Mouse (Mus musculus) T-helper 2 cell (primary cell): Measurements from ENCODE around the gene Krtcap3.
"Not testable (repeated sequence)": the region's sequence is repeated elsewhere in the genome, so short reads cannot be mapped to it uniquely, and the experiment has no call there.

Experiments used
- in situ Hi-C: fragments of 300-600 bp; cut with MboI, MseI; formaldehyde crosslinking; loops from one replicate; pipeline ENCODE4 v1.15.1; 2025; ENCODE audit warnings: high pct_unique_total_duplicates

Gene Krtcap3

DNA sequence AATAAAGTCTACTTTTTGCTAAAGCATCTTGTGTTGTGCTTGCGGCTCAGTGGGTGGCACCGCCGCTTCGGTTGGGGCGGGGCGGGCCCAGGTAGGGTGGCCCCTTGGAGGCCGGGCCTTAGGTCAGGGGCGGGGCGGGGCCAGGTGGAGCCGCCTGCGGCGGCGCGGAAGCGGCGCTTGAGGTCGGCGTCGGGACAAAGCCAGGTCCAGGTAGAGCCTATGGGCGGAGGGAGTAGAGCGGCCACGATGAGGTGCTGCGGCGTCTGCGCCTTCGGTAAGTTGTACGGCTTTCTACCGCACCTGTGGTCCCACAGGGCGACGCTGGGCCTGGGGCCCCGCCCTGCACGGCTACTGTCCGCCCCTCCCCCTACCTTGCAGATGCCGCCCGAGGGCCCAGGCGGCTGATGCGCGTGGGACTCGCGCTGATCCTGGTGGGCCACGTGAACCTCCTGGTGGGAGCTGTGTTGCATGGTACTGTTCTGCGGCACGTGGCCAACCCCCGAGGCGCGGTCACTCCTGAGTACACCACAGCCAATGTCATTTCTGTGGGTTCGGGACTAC is at the start of gene Krtcap3:
Krtcap3 (plus strand) TSS at position 151 of the 561 bp plus-strand sequence.
- in situ Hi-C loops = no loop called here

- in situ Hi-C loops = no loop called here
These were observed 49.5 kb upstream of the Krtcap3 start, which contains the start of gene Zfp513 for GRCm38 (mm10) chr5:31201742-31202590. Gene Zfp513 (minus strand): TSS chr5:31202303.

DNA sequence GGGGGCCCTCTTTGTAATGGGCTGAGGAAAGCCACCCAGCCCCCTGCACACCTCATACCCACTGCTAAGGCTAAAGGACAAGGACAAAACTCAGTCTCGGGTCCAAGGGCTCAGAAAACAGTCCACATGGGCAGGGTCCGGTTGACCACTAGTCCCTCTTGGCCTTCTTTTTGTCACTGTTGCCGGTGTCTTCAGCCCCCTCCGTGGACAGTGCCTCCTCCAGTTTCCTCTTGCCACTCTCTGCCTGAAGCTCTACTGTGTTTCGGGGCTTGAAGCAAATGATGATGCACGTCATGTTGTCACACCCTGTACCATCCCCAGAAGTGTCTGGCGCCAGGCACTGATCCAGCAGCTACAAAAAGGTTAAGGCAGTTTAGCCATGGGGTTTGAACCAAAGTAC is 48.6 kb upstream of the Krtcap3 start:
- in situ Hi-C loops = no loop called here

- in situ Hi-C loops = no loop called here
These were observed 47.6 kb upstream of the Krtcap3 start for GRCm38 (mm10) chr5:31203866-31204265.

DNA sequence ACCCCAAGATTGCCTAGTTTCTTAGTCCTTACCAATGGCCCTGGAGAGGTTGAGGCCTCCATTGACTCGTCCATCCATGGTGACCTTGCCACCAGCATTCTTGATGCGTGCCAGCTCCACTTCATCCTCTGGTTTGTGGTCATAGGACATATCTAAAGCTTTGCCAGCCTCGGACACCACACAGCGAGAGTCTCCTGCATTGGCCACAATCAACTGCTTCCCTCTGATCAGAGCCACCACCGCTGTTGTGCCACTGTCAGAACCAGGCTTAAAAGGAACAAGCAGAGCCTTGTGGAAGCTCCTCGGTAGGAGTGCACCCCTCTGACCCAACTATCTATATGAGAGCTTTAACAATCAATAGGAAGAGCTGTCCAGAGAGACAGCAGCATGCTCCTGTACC is 47.1 kb upstream of the Krtcap3 start:
- in situ Hi-C loops = no loop called here

- in situ Hi-C loops = not testable (repeated sequence)
These were observed 34.9 kb upstream of the Krtcap3 start for GRCm38 (mm10) chr5:31216554-31216953.

DNA sequence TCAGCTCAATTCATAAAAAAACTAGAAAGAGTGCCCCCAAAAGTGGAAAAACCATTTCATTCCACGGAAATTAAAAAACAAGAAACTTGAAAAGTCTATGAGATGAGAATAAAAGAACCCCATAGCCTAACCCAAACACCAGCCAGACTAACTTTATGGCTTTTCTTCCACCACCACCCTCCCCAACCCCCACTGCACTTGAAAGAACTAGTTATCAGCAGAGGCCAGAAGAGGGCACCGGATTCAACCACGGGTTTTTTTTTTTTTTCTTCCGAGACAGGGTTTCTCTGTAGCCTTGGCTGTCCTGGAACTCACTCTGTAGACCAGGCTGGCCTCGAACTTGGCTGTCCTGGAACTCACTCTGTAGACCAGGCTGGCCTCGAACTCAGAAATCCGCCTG is 33.2 kb upstream of the Krtcap3 start:
- in situ Hi-C loops = no loop called here

DNA sequence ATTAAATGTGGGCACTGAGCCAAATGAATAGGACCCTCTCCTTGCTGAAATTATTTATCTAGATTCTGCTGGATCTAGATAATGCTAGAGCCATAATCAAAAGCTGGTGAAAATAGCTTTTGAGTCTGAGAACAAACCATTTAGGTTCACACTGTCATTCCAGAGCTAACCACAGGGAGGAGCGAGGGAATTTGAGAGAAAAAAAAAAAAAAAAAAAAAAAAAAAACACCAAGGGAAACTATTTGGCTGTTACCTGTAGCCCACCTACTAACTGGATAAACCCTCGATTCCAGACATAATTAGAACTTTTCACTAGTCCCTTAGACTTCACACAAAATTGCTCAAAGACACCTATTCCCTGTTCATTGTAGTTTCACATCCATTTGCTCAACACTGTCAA is 32.4 kb upstream of the Krtcap3 start:
- in situ Hi-C loops = no loop called here

DNA sequence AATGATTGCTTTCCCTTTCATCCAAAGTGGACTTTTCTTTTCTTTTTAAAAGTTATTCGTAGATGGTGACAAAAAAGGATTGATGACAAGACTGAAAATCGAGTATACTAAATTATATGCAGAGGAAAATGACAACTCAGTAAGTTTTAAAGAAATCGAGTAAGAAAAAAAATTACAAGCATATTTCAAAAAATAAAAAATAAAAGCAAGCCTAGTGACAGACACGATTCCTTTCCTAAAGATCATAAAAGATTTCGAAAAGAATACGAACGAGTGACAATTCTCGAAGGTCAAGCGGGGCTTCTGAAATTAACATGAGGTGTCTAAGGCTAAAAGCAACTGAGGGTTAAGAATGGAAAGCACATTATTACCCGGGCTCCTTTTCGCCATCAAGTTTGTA is 32.0 kb upstream of the Krtcap3 start:
- in situ Hi-C loops = no loop called here

GRCm38 (mm10) chr5:31219911-31220447 is 31.5 kb upstream of the Krtcap3 start:
- in situ Hi-C loops = no loop called here

- in situ Hi-C loops = no loop called here
These were observed 30.8 kb upstream of the Krtcap3 start, which contains the start of gene Ppm1g for GRCm38 (mm10) chr5:31220448-31221303. Gene Ppm1g (minus strand): TSS chr5:31220687.

DNA sequence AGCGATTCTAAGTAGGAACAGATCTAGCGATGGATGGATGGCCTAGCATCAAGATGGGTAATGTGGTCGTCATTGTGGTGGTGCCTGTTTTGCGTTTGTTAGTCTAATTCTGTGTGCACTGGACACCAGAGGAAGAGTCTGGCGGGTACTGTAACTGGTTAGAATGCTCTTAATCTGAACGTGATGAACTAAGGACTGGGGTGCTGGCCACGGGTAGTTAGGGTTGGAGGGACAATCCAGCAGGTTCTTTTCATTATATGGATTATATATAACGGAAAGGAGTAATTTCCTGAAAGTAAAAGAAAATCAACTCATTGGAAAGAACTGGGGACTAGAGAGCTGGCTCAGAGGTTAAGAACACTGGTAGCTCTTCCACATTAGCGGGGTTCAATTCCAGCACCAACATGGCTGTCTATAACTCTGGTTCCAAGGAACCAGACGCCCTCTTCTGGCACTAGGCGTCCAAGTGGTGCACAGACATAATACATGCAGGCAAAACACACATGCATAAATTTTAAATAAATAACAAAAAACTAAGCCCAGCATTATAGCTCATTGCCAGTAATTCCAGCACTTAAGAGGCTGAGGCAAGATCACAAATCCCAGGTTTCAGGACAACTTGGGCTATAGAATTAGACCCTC is 30.1 kb upstream of the Krtcap3 start:
- in situ Hi-C loops = no loop called here

DNA sequence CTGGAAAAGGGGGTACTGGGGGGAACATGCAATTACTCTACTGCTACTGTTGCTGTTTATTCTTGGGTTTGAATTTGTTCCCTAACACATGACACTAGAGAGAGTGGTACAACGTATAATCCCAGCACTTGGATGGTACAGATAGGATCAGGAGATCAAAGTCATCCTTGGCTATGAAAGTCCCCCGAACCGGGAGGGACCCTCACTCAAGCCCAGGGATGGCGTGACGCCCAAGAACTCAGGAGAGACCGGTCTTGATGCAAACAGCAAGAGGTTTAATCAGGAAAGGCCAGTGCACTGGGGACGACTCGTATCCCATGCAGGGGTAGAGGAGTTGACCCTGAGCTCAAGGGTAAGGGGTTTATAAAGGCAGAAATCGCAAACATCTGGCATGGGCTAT is 28.8 kb upstream of the Krtcap3 start:
- in situ Hi-C loops = no loop called here

DNA sequence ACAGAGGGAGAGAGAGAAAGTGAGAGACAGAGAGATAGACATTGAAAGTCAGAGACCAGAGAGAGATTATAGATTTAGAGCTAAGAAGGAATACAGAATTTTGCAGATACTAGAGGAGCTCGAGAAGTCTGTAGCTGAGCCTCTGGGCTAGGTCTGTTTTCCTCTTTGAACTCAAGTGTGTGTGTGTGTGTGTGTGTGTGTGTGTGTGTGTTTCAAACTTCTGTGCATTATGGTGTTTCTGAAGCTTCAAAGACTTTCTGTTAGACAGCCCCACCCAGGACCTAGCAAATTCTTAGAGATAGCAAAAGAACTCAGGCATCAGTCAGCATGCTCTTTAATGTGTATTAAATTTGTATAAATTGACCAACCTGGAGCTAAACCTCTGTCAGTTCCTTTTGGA is 24.9 kb upstream of the Krtcap3 start:
- in situ Hi-C loops = no loop called here

GRCm38 (mm10) chr5:31240637-31241521 is 10.6 kb upstream of the Krtcap3 start, which contains the start of the genes Nrbp1 and Gm9970:
Gene Nrbp1 (plus strand): TSS chr5:31240864.
Gene Gm9970 (minus strand): TSS chr5:31241232.
- in situ Hi-C loops = no loop called here

GRCm38 (mm10) chr5:31241522-31242034 is 9.9 kb upstream of the Krtcap3 start:
- in situ Hi-C loops = no loop called here

DNA sequence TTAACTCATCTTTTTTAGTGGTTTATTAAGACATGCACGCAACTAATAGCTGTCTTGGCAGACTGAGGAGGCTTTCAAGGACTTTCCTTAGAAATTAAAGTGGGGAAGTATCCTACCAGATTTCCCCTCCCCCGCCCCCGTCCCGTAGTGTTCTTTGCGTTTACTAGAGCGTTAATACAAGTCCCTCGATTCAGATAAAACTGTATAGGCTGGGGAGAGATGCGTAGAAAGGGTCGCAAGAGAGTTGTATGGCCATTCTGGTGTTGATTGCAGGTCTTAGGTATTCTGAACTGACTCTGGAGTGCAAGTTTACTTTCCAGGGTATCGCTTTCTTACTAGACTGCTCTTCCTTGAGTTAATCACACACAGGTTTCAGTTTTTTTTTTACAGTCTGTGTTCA is 9.3 kb upstream of the Krtcap3 start:
- in situ Hi-C loops = no loop called here

DNA sequence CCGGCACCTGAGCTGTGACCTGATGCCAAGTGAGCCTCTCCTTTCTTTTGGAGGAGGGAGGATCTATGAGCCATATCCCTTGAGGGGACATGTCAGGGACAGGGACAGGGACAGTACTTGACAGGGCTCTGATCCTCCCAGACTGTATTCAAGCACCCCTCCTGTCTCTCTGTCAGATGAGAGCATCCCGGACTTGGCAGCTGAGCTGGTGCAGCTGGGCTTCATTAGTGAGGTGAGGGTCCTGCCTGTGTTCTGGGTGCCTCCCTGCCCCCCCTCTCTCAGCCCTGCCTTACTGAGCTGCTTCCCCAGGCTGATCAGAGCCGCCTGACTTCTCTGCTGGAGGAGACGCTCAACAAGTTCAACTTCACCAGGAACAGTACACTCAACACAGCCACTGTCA is 775 bp upstream of the Krtcap3 start:
- in situ Hi-C loops = no loop called here

GRCm38 (mm10) chr5:31252151-31252550 is 660 bp downstream of the Krtcap3 start:
- in situ Hi-C loops = no loop called here
